Mouse (Mus musculus) layer of hippocampus, postnatal 36 days (tissue): ENCODE measurements around the gene Tpbg. TPM values are rescaled to one million over a fixed set of nuclear protein-coding genes. Genes with fewer than 3 reads are reported as not detected.

Experiments
- total RNA-seq, 2 experiments: library from RNA; stranded (reverse); gene quantifications; 2 replicates each; pipeline ENCODE4 v1.2.3; 2021

Tpbg gene
- total RNA-seq, 2 experiments from 2014 or later = 6.6 to 9.7 TPM

Other genes with a start within 250 kb of the Tpbg start
- 10 to 100 TPM; 23.4 to 28.0 TPM for gene Ibtk, start 93.0 kb upstream of the Tpbg start, total RNA-seq